Mouse (Mus musculus) cerebellum, postnatal 10 days (tissue): ENCODE results near the gene Dclk2.

Source experiments
- DNase-seq, 2 experiments: peaks; one replicate each; pipeline ENCODE4 v3.0.0; 2021; ENCODE audit warnings: mixed read lengths in 2 of 2

Dclk2 gene

DNA sequence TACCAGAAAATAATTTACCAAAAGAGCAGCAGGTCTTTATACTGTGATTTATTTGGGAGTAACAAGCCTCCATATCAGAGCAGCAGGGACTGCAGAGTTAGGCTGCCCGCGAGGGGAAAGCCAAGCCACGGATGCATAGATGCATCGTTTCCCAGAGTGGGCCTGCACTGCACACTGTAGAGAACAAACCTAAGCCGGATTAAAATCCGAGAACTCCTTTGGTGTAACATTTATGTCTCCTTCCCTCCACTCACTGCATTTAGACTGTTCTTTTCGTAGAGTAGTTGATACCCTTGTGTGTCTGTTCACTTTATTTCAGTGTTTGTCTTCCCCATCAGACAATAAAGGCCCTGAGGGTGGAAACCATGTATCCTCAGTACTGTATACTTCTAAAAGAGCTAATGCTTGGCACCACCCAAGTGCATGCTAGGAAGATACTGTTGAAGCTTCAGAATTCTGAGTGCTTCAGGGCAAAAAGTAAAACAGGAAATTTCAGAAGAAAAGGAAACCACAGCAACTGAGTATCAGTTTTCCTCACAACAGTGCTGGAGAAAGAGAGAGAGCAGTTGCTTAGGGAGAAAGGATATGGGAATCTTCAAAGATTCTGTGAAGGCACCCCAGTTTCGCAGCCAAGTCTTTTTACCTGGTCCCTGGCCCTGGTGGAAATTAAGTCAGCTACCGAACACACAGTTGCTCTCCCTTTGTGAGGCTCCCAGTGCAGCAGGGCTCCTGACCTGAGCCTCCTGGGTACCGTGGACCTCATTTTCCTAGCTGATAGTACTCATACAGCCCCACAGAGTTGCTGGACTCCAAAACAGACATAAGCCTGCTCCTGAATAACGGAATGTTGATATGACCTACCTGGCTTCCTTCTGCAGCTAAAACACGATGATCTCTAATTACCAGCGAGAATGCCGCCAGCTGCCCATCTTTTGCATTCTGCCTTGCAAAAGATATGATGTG, 165.8 kb downstream of the Dclk2 start:
- DNase-seq = no peak

DNA sequence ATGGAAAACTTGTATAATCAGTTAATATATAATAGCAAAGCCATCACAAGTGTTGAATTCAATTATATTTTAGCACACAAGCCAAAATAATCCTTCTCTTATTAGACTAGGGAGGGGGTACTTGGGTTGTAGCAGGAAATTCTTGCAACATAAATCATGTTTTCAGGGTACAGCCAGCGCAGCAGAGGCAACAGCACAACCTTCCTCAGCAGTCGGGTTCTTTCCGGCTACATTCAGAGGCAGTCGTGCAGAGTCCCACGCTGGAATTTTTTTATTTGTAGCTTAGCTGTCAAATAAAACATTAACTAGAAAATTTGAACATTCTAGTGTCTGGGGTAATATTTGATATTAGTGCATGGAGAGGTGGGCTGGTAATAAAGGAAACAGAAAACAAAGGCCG, 166.5 kb downstream of the Dclk2 start:
- DNase-seq = no peak

DNA sequence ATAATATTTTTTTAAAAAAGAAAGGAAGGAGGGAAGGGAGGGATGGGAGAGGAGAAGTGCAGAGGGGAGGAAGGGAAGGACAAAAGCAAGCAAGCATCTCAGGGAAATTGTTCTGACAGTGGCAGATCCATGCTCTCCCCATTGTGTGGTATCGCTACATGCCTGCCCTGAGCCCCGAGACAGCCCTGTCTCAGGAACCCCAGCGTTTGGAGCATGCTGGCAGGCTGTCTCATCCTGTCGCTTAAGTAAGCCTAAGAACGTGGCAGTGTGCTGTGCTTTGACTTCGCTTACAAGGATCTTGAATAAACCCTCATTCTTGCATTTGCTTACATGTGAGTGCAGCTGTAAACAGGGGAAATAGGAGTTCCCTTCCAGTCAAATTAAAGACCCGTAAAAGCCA, 170.0 kb downstream of the Dclk2 start:
- DNase-seq = no peak

- peak in 1 of 2 experiments; percentile 39 for DNase-seq
Measured at GRCm38 (mm10) chr3:86745769-86746512, 174.7 kb downstream of the Dclk2 start.

DNA sequence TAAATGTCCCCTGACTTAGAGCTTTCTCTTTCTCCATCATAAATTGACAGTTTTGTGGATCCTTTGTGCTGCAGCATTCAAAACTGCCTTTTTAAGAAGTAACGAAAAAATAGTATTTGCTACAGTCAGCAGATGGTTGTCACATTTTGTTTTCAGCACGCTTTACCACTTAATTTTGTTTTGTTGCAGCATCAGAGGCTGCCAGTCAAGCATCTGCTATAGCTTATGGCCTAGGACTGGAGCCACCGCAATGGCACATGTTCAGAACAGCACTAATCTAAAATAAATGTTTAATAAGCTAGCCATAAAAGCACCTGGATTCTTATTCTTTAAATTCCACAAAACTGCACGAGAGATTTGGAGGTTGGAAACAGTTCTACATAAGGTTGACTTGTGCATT, 175.3 kb downstream of the Dclk2 start:
- peak; percentile 71 to 72 for DNase-seq

DNA sequence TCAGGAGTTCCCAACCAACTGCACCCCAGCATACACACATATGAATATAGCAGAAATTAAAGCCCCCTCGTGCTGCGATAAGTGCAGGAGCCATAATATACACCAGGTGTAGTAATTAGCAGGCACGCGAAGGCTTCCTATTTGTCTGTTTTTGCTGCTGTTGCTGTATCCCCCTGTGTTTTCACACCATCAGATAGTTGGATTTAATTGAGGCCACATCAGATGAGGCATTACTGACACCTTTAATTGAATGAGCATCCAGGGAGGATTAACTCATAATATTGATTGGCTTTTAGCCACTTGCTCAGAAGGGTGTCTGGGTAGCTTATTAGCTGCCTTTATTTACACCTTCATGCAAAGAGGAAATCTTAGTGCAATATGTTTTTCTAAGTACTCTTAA, 180.9 kb downstream of the Dclk2 start:
- DNase-seq = no peak

- peak in 1 of 2 experiments; percentile 55 for DNase-seq
Measured at GRCm38 (mm10) chr3:86738831-86739230, 181.8 kb downstream of the Dclk2 start.
